Comparison of ENCODE assay signal across 13 mouse cellular contexts in genomic region chr1:165818145-165818860, GRCm38 (mm10). TPM values are rescaled to one million over a fixed set of nuclear protein-coding genes. Genes with fewer than 3 reads are reported as not detected.
DNase-seq lines count a peak whose midpoint lies in the region; ATAC-seq and TF ChIP-seq lines count a peak whose summit lies in the region.
"Had no signal": no experiment of that assay in that cellular context is flagged by ENCODE, and none has a peak within 500 bp of the region (broad histone marks: within the 10 kb centered on the region; RNA-seq: fewer than 3 reads in every experiment).

No protein-coding gene starts in this region.

- H3K27ac ChIP-seq in heart, embryonic 11.5 days (ENCODE audit: low read depth, low read length): peak overlapping the region; percentile 79
- no peak overlapping the region for H3K27ac ChIP-seq in MEL (ENCODE audit: control insufficient read depth, low read depth, low read length)
- peak overlapping the region; percentile 68 for H3K27ac ChIP-seq in midbrain, embryonic 10.5 days (replicated peaks)
- H3K27ac ChIP-seq: limb, embryonic 15.5 days had no signal

- H3K4me1 ChIP-seq in heart, embryonic 11.5 days (ENCODE audit: control insufficient read depth, insufficient read depth, low read length): peaks cover 20% of the 10 kb centered on the region
- H3K4me1 ChIP-seq in MEL (ENCODE audit: control insufficient read depth in 1 of 2, insufficient read depth in 2 of 2, low read length in 2 of 2): peaks cover 0 to 6% of the 10 kb centered on the region in 2 experiments; a peak in 1 of 4 replicates
- peaks cover 46% of the 10 kb centered on the region for H3K4me1 ChIP-seq in erythroblast, embryonic 14.5 days (ENCODE audit: control insufficient read depth)
- H3K4me1 ChIP-seq in midbrain, embryonic 10.5 days: peaks cover 63% of the 10 kb centered on the region

- ATAC-seq in heart, embryonic 11.5 days (replicated peaks; ENCODE audit: insufficient number of reproducible peaks, low FRiP score, low TSS enrichment): peak; percentile 94
- ATAC-seq in frontal cortex, adult (ENCODE audit: low TSS enrichment): no peak
- ATAC-seq: CD4-positive, CD25-positive, alpha-beta regulatory T cell, adult 4 months had no signal

- no peak for TF ChIP-seq POLR2A in MEL (IDR thresholded peaks at IDR 0.05; ENCODE audit: control insufficient read depth in 1 of 2, insufficient read depth in 1 of 2, low read depth in 1 of 2, low read length in 2 of 2, poor library complexity in 1 of 2)

- no peaks in the 10 kb centered on the region for H3K79me2 ChIP-seq in MEL (ENCODE audit: control insufficient read depth, insufficient read depth, low read length, poor library complexity)

- WGBS in heart, embryonic 11.5 days (ENCODE audit: insufficient replicate concordance): 21% methylated on average over 8 of the region's 8 CpGs
- 32% methylated on average over 8 of the region's 8 CpGs for WGBS in midbrain, embryonic 10.5 days

- no peak overlapping the region for H3K4me3 ChIP-seq in heart, embryonic 11.5 days (ENCODE audit: low read depth, low read length)
- H3K4me3 ChIP-seq in MEL (ENCODE audit: control insufficient read depth in 1 of 2, insufficient read depth in 1 of 2, low read depth in 2 of 2, low read length in 2 of 2): no peak overlapping the region
- H3K4me3 ChIP-seq in erythroblast, embryonic 14.5 days (replicated peaks): peak overlapping the region; percentile 41
- no peak overlapping the region for H3K4me3 ChIP-seq in midbrain, embryonic 10.5 days
- H3K4me3 ChIP-seq: limb, embryonic 15.5 days had no signal

- TF ChIP-seq RAD21 in MEL (IDR thresholded peaks at IDR 0.05; ENCODE audit: low read depth, low read length): no peak

- no peaks in the 10 kb centered on the region for H3K36me3 ChIP-seq in heart, embryonic 11.5 days (ENCODE audit: control insufficient read depth, insufficient read depth, low read length)
- no peaks in the 10 kb centered on the region for H3K36me3 ChIP-seq in MEL (ENCODE audit: control insufficient read depth in 1 of 2, insufficient read depth in 2 of 2, low read length in 2 of 2)
- H3K36me3 ChIP-seq in erythroblast, embryonic 14.5 days (ENCODE audit: control insufficient read depth): no peaks in the 10 kb centered on the region
- no peaks in the 10 kb centered on the region for H3K36me3 ChIP-seq in midbrain, embryonic 10.5 days
- H3K36me3 ChIP-seq: limb, embryonic 15.5 days had no signal

- no peak for DNase-seq in heart, adult 18-20 months
- peak; percentile 15 for DNase-seq in MEL (ENCODE audit: low read depth, low spot score)
- DNase-seq in midbrain, embryonic 10.5 days (ENCODE audit: low spot score): peak; percentile 44
- DNase-seq in ovary, adult 18-20 months (ENCODE audit: low spot score): no peak
- no peak for DNase-seq in layer of hippocampus, adult 9-11 months
- DNase-seq: cerebellum, postnatal 10 days; gastrocnemius, postnatal 14 days; kidney, postnatal 10 days had no signal

- peak overlapping the region; percentile 45 for H3K4me2 ChIP-seq in heart, embryonic 11.5 days
- H3K4me2 ChIP-seq: limb, embryonic 15.5 days had no signal

- no peak for TF ChIP-seq CTCF in MEL (IDR thresholded peaks at IDR 0.05 in 2 of 3, conservative IDR thresholded peaks at IDR 0.05 in 1 of 3; ENCODE audit: control insufficient read depth in 1 of 3, insufficient read depth in 1 of 3, low read depth in 2 of 3, low read length in 3 of 3, poor library complexity in 1 of 3, severe bottlenecking in 1 of 3)

- no peaks in the 10 kb centered on the region for H3K27me3 ChIP-seq in heart, embryonic 11.5 days (ENCODE audit: control insufficient read depth, insufficient read depth, low read length)
- 0 out of 4 replicates have a peak, but pooled peaks cover 0 to 2% of the 10 kb centered on the region in 2 experiments for H3K27me3 ChIP-seq in MEL (ENCODE audit: control insufficient read depth in 1 of 2, insufficient read depth in 2 of 2, low read length in 2 of 2)
- H3K27me3 ChIP-seq in erythroblast, embryonic 14.5 days (ENCODE audit: control insufficient read depth): peaks cover 19% of the 10 kb centered on the region
- peaks cover 62% of the 10 kb centered on the region for H3K27me3 ChIP-seq in midbrain, embryonic 10.5 days (ENCODE audit: low read depth, poor library complexity, severe bottlenecking)
- H3K27me3 ChIP-seq: limb, embryonic 15.5 days had no signal

- no peaks in the 10 kb centered on the region for H3K9me3 ChIP-seq in heart, embryonic 11.5 days (replicated peaks; ENCODE audit: control insufficient read depth, low read length)
- no peaks in the 10 kb centered on the region for H3K9me3 ChIP-seq in MEL (replicated peaks; ENCODE audit: insufficient read depth, low read length)
- H3K9me3 ChIP-seq in erythroblast, embryonic 14.5 days (ENCODE audit: control insufficient read depth, low read length): no peaks in the 10 kb centered on the region
- no peaks in the 10 kb centered on the region for H3K9me3 ChIP-seq in midbrain, embryonic 10.5 days (replicated peaks)
- H3K9me3 ChIP-seq: limb, embryonic 15.5 days had no signal

- no peak for TF ChIP-seq EP300 in MEL (IDR thresholded peaks at IDR 0.05; ENCODE audit: low read depth in 1 of 2, low read length in 2 of 2)

- H3K9ac ChIP-seq in heart, embryonic 11.5 days (ENCODE audit: low read depth, low read length): no peak overlapping the region
- H3K9ac ChIP-seq in MEL (ENCODE audit: control insufficient read depth, low read depth, low read length, poor library complexity, severe bottlenecking): no peak overlapping the region
- H3K9ac ChIP-seq: limb, embryonic 15.5 days had no signal

TF ChIP-seq in MEL, 35 proteins besides CTCF, POLR2A, EP300 and RAD21:
- TF ChIP-seq BHLHE40 (IDR thresholded peaks at IDR 0.05; ENCODE audit: borderline replicate concordance, low read depth, low read length) (no peak; the same call in 1 of the 2 replicates), TAL1 (IDR thresholded peaks at IDR 0.05; ENCODE audit: low read length) (peak; percentile 31; the same call in 1 of the 2 replicates), GABPA (IDR thresholded peaks at IDR 0.05; ENCODE audit: low read depth, low read length) (no peak), NRF1 (IDR thresholded peaks at IDR 0.05; ENCODE audit: insufficient read depth, low read depth, low read length, poor library complexity, severe bottlenecking) (no peak), MEF2A (IDR thresholded peaks at IDR 0.05; ENCODE audit: extremely low read depth, insufficient replicate concordance, low read depth, low read length, poor library complexity, severe bottlenecking) (no peak)

RNA-seq across cellular contexts. Expression of gene Cd247, which starts 29.8 kb away (rescaled TPM):
- polyA plus RNA-seq in heart, embryonic 11.5 days (2014; fragmentation: Nextera tagmentation; extraction: Ambion mirVana): 0.64 and 0.90 TPM in 2 replicates
- total RNA-seq in heart, adult 18-20 months (2021): 1 to 10 TPM in 1 of 2 experiments, under 1 TPM in 1; 0.37 to 2.1 TPM
- total RNA-seq in MEL (2012; rRNA removed): 1.3 and 1.5 TPM in 2 replicates
- polyA plus RNA-seq in MEL (2012; ENCODE audit: insufficient read depth in 1 of 2, insufficient read length in 2 of 2, low read depth in 1 of 2, low replicate concordance in 2 of 2, missing spikeins in 1 of 2): 1 to 10 TPM in 1 of 2 experiments, not detected in 1; 1.7 TPM
- 0.03 and 0.05 TPM in 2 replicates for polyA plus RNA-seq in erythroblast, embryonic 14.5 days (2012)
- 1.6 and 2.7 TPM in 2 replicates for polyA plus RNA-seq in midbrain, embryonic 10.5 days (2016; fragmentation: Nextera tagmentation; extraction: Ambion mirVana)

RNA-seq across cellular contexts. Expression of gene Creg1, which starts 54.8 kb away (rescaled TPM):
- polyA plus RNA-seq in heart, embryonic 11.5 days (2014; fragmentation: Nextera tagmentation; extraction: Ambion mirVana): 108 and 109 TPM in 2 replicates
- total RNA-seq in heart, adult 18-20 months (2021): 10 to 100 TPM; 88.6 to 92.2 TPM
- total RNA-seq in MEL (2012; rRNA removed): 83.6 and 105 TPM in 2 replicates
- polyA plus RNA-seq in MEL (2012; ENCODE audit: insufficient read depth in 1 of 2, insufficient read length in 2 of 2, low read depth in 1 of 2, low replicate concordance in 2 of 2, missing spikeins in 1 of 2): 100 to 1,000 TPM in 1 of 2 experiments, not detected in 1; 184 TPM
- 49.2 and 54.6 TPM in 2 replicates for polyA plus RNA-seq in erythroblast, embryonic 14.5 days (2012)
- 31.7 and 36.1 TPM in 2 replicates for polyA plus RNA-seq in midbrain, embryonic 10.5 days (2016; fragmentation: Nextera tagmentation; extraction: Ambion mirVana)

Comparison
In these comparisons a context has a peak if more than half of its experiments do, and no peak if none do; other contexts are left out.
1. DNase-seq: peak in MEL (single experiment) and midbrain, embryonic 10.5 days (single experiment); none in heart, adult 18-20 months (0 of 2), ovary, adult 18-20 months (single experiment) and layer of hippocampus, adult 9-11 months (single experiment).